Mouse (Mus musculus) forebrain, embryonic 14.5 days (tissue): ENCODE data around the gene Dnmt1. TPM values are rescaled to one million over a fixed set of nuclear protein-coding genes. Genes with fewer than 3 reads are reported as not detected.

Source experiments
- ATAC-seq: fragments of 200-750 bp; cut with Nextera tagmentation; 2 replicates; pipeline ENCODE4 v1.8.0; 2017; ENCODE audit warnings: mild to moderate bottlenecking, moderate library complexity
- DNase-seq: peaks from one replicate; pipeline ENCODE4 v3.0.0-alpha.2; 2015; ENCODE audit warnings: low spot score
- H3K27ac ChIP-seq: fragments of 300-500 bp; sonication (generic); 2 replicates; pipeline ENCODE4 v1.5.1; 2014; ENCODE audit warnings: low read depth, mild to moderate bottlenecking, control low read depth, low read length, moderate library complexity
- H3K27me3 ChIP-seq: fragments of 300-500 bp; sonication (generic); replicated peaks from 2 replicates; pipeline ENCODE4 v1.6.1; 2014; ENCODE audit warnings: low read length, control low read depth, mixed read lengths; ENCODE audit not compliant: control insufficient read depth, insufficient read depth
- H3K36me3 ChIP-seq: fragments of 300-500 bp; sonication (generic); 2 replicates; pipeline ENCODE4 v1.6.1; 2014; ENCODE audit warnings: low read length, control low read depth; ENCODE audit not compliant: control insufficient read depth, insufficient read depth
- H3K4me1 ChIP-seq: fragments of 300-500 bp; sonication (generic); 2 replicates; pipeline ENCODE4 v1.6.1; 2014; ENCODE audit warnings: antibody characterized with exemption, low read length, control low read depth; ENCODE audit not compliant: control insufficient read depth, insufficient read depth
- H3K4me2 ChIP-seq: fragments of 300-500 bp; sonication (generic); 2 replicates; pipeline ENCODE4 v1.6.1; 2014; ENCODE audit warnings: mild to moderate bottlenecking, control low read depth, low read length
- H3K4me3 ChIP-seq: fragments of 300-500 bp; sonication (generic); 2 replicates; pipeline ENCODE4 v1.5.1; 2014; ENCODE audit warnings: low read depth, low read length, control low read depth
- H3K9ac ChIP-seq: fragments of 300-500 bp; sonication (generic); 2 replicates; pipeline ENCODE4 v1.6.1; 2014; ENCODE audit warnings: mild to moderate bottlenecking, low read length, control low read depth, moderate library complexity
- H3K9me3 ChIP-seq: fragments of 300-500 bp; sonication (generic); replicated peaks from 2 replicates; pipeline ENCODE4 v1.6.1; 2016; ENCODE audit warnings: low read length, control low read depth, mixed read lengths; ENCODE audit not compliant: control insufficient read depth
- WGBS: fragments of 180-500 bp; shearing (Covaris S2); extraction: QIAGEN DNeasy Blood & Tissue Kit; methylation state at CpG from one replicate; pipeline ENCODE4 v1.1.7; 2014; 5-methylcytosine and 5-hydroxymethylcytosine counted together
- polyA plus RNA-seq: library from polyadenylated mRNA; unstranded; fragments of >200 nt; fragmentation: Nextera tagmentation; extraction: Ambion mirVana; gene quantifications from 2 replicates; pipeline ENCODE4 v1.2.1, GENCODE M21; 2014

The Dnmt1 gene
- polyA plus RNA-seq, 1 experiment from 2014 or later: 52.1 TPM

GRCm38 (mm10) chr9:20972141-20972992, 12.7 kb upstream of the Dnmt1 start:
- ATAC-seq: no peak
- H3K27me3 ChIP-seq: no peaks in the 10 kb centered on the region
- H3K4me3 ChIP-seq: no peak overlapping the region
- no peaks in the 10 kb centered on the region for H3K9me3 ChIP-seq
- H3K9ac ChIP-seq: peak overlapping the region; percentile 48; the same call in 1 of the 2 replicates
- H3K4me2 ChIP-seq: 0 out of 2 replicates have a peak overlapping the region, but pooled peaks have one; percentile 17
- 43% methylated on average over 28 of the region's 28 CpGs for WGBS
- peaks cover 10% of the 10 kb centered on the region for H3K4me1 ChIP-seq
- no peak overlapping the region for H3K27ac ChIP-seq
- peaks cover 8% of the 10 kb centered on the region; the same call in 1 of the 2 replicates for H3K36me3 ChIP-seq
- peak; percentile 20 for DNase-seq

GRCm38 (mm10) chr9:20971751-20972140, 12.1 kb upstream of the Dnmt1 start:
- 76% methylated on average over 7 of the region's 7 CpGs for WGBS
- H3K4me3 ChIP-seq: no peak overlapping the region
- DNase-seq: no peak
- peaks cover 10% of the 10 kb centered on the region for H3K4me1 ChIP-seq
- no peak for ATAC-seq
- H3K27me3 ChIP-seq: no peaks in the 10 kb centered on the region
- H3K36me3 ChIP-seq: peaks cover 13% of the 10 kb centered on the region; the same call in 1 of the 2 replicates
- H3K27ac ChIP-seq: no peak overlapping the region
- H3K9ac ChIP-seq: no peak overlapping the region
- no peaks in the 10 kb centered on the region for H3K9me3 ChIP-seq
- H3K4me2 ChIP-seq: no peak overlapping the region

- ATAC-seq: no peak
- DNase-seq: no peak
- Histone ChIP-seq H3K9me3 (no peaks in the 10 kb centered on the region), H3K9ac (no peak overlapping the region), H3K27ac (no peak overlapping the region), H3K4me1 (no peaks in the 10 kb centered on the region), H3K27me3 (no peaks in the 10 kb centered on the region), H3K4me3 (no peak overlapping the region), H3K4me2 (no peak overlapping the region), H3K36me3 (peaks cover 13% of the 10 kb centered on the region; the same call in 1 of the 2 replicates)
- WGBS: 70% methylated on average over 5 of the region's 5 CpGs
Observed at GRCm38 (mm10) chr9:20966747-20967146, 7.1 kb upstream of the Dnmt1 start.

- Histone ChIP-seq H3K36me3 (peaks cover 13% of the 10 kb centered on the region; the same call in 1 of the 2 replicates), H3K27ac (no peak overlapping the region), H3K9me3 (no peaks in the 10 kb centered on the region), H3K9ac (no peak overlapping the region), H3K4me2 (no peak overlapping the region), H3K27me3 (no peaks in the 10 kb centered on the region), H3K4me1 (no peaks in the 10 kb centered on the region), H3K4me3 (no peak overlapping the region)
- no peak for DNase-seq
- WGBS: 87% methylated on average over 3 of the region's 3 CpGs
- ATAC-seq: no peak
Observed at GRCm38 (mm10) chr9:20966008-20966407, 6.3 kb upstream of the Dnmt1 start.

GRCm38 (mm10) chr9:20965606-20966005, 5.9 kb upstream of the Dnmt1 start:
- ATAC-seq: no peak
- Histone ChIP-seq H3K4me3 (no peak overlapping the region), H3K27me3 (no peaks in the 10 kb centered on the region), H3K36me3 (peaks cover 13% of the 10 kb centered on the region; the same call in 1 of the 2 replicates), H3K9ac (no peak overlapping the region), H3K4me2 (no peak overlapping the region), H3K9me3 (no peaks in the 10 kb centered on the region), H3K4me1 (no peaks in the 10 kb centered on the region), H3K27ac (no peak overlapping the region)
- WGBS: 83% methylated on average over 4 of the region's 4 CpGs
- no peak for DNase-seq

GRCm38 (mm10) chr9:20961557-20961956, 1.9 kb upstream of the Dnmt1 start:
- ATAC-seq (no peak), DNase-seq (no peak)
- Histone ChIP-seq H3K9me3 (no peaks in the 10 kb centered on the region), H3K9ac (no peak overlapping the region), H3K27ac (no peak overlapping the region), H3K27me3 (no peaks in the 10 kb centered on the region), H3K4me2 (no peak overlapping the region), H3K4me3 (no peak overlapping the region), H3K4me1 (no peaks in the 10 kb centered on the region), H3K36me3 (no peaks in the 10 kb centered on the region)
- 81% methylated on average over 9 of the region's 9 CpGs for WGBS

GRCm38 (mm10) chr9:20956989-20957388, 2.7 kb downstream of the Dnmt1 start:
- Histone ChIP-seq H3K4me3 (no peak overlapping the region), H3K9ac (no peak overlapping the region), H3K36me3 (no peaks in the 10 kb centered on the region), H3K27ac (no peak overlapping the region), H3K4me2 (no peak overlapping the region), H3K9me3 (no peaks in the 10 kb centered on the region), H3K27me3 (no peaks in the 10 kb centered on the region), H3K4me1 (no peaks in the 10 kb centered on the region)
- WGBS: 91% methylated on average over 3 of the region's 3 CpGs
- ATAC-seq (no peak), DNase-seq (no peak)

- H3K4me3 ChIP-seq: peak overlapping the region; percentile 80
- H3K9ac ChIP-seq: peak overlapping the region; percentile 85
- H3K27me3 ChIP-seq: no peaks in the 10 kb centered on the region
- no peaks in the 10 kb centered on the region for H3K9me3 ChIP-seq
- H3K36me3 ChIP-seq: 0 out of 2 replicates have a peak, but pooled peaks cover 3% of the 10 kb centered on the region
- peak overlapping the region; percentile 83 for H3K27ac ChIP-seq
- under 1% methylated on average over 48 of the region's 51 CpGs for WGBS
- H3K4me2 ChIP-seq: peak overlapping the region; percentile 88
- ATAC-seq: peak; percentile 95
- peaks cover 8% of the 10 kb centered on the region; the same call in 1 of the 2 replicates for H3K4me1 ChIP-seq
- peak; percentile 98 for DNase-seq
Observed at GRCm38 (mm10) chr9:20952520-20953227, 7.0 kb downstream of the Dnmt1 start.
